Mouse (Mus musculus) forebrain, embryonic 11.5 days (tissue): Measurements from ENCODE around the gene Tbc1d16. TPM values are rescaled to one million over a fixed set of nuclear protein-coding genes. Genes with fewer than 3 reads are reported as not detected.

Source experiments
- ATAC-seq: fragments of 200-750 bp; cut with Nextera tagmentation; replicated peaks from 2 replicates; pipeline ENCODE4 v1.8.0; 2017; ENCODE audit warnings: moderate TSS enrichment; ENCODE audit not compliant: low FRiP score
- DNase-seq: peaks from one replicate; pipeline ENCODE4 v3.0.0-alpha.2; 2017; ENCODE audit warnings: low spot score
- H3K27ac ChIP-seq: fragments of 300-500 bp; sonication (generic); 2 replicates; pipeline ENCODE4 v1.5.1; 2014; ENCODE audit warnings: low read depth, low read length
- H3K27me3 ChIP-seq: fragments of 300-500 bp; sonication (generic); 2 replicates; pipeline ENCODE4 v1.6.1; 2014; ENCODE audit warnings: mild to moderate bottlenecking, low read length, mixed read lengths; ENCODE audit not compliant: control insufficient read depth, insufficient read depth
- H3K36me3 ChIP-seq: fragments of 300-500 bp; sonication (generic); 2 replicates; pipeline ENCODE4 v1.6.1; 2014; ENCODE audit warnings: mild to moderate bottlenecking, low read length, moderate library complexity, mixed read lengths; ENCODE audit not compliant: control insufficient read depth, insufficient read depth
- H3K4me1 ChIP-seq: fragments of 300-500 bp; sonication (generic); replicated peaks from 2 replicates; pipeline ENCODE4 v1.6.1; 2014; ENCODE audit warnings: low read length, mixed read lengths; ENCODE audit not compliant: control insufficient read depth, insufficient read depth
- H3K4me2 ChIP-seq: fragments of 300-500 bp; sonication (generic); 2 replicates; pipeline ENCODE4 v1.6.1; 2014; ENCODE audit warnings: low read depth, mild to moderate bottlenecking, low read length, moderate library complexity, mixed read lengths; ENCODE audit not compliant: severe bottlenecking
- H3K4me3 ChIP-seq: fragments of 300-500 bp; sonication (generic); 2 replicates; pipeline ENCODE4 v1.5.1; 2014; ENCODE audit warnings: low read depth, low read length
- H3K9ac ChIP-seq: fragments of 300-500 bp; sonication (generic); 2 replicates; pipeline ENCODE4 v1.6.1; 2014; ENCODE audit warnings: low read length
- H3K9me3 ChIP-seq: fragments of 300-500 bp; sonication (generic); 2 replicates; pipeline ENCODE4 v1.6.1; 2016; ENCODE audit warnings: low read length, mixed read lengths; ENCODE audit not compliant: control insufficient read depth
- WGBS: fragments of 180-500 bp; shearing (Covaris S2); extraction: QIAGEN DNeasy Blood & Tissue Kit; methylation state at CpG from one replicate; pipeline ENCODE4 v1.1.7; 2014; 5-methylcytosine and 5-hydroxymethylcytosine counted together
- polyA plus RNA-seq: library from polyadenylated mRNA; unstranded; fragments of >200 nt; fragmentation: Nextera tagmentation; extraction: Ambion mirVana; gene quantifications from 2 replicates; pipeline ENCODE4 v1.2.1, GENCODE M21; 2014

The Tbc1d16 gene
- polyA plus RNA-seq, 1 experiment from 2014 or later: 20.8 TPM

DNA sequence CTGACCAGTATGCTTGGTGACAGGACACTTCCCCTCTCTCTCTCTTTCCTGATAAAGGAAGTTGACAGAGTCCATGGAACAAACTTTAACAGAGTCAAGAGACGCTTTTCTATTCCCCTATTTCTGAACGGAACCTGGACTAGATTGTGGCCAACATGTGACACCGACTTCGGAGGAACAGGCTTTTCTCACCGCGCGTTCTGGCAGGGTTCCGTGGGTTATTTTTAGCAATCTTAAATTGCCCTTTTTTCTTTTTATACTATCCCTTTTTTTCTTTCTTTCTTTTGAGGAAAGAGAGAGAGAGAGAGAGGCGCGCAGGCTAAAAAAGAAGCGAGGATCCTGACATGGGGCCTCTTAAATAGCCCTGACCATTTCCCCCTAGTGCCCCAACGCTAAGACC is 708 bp downstream of the Tbc1d16 start:
- no peak overlapping the region for H3K27ac ChIP-seq
- H3K27me3 ChIP-seq: no peaks in the 10 kb centered on the region
- peaks cover 3% of the 10 kb centered on the region for H3K36me3 ChIP-seq
- peaks cover 18% of the 10 kb centered on the region; the same call in 1 of the 2 replicates for H3K4me1 ChIP-seq
- ATAC-seq: no peak
- no peaks in the 10 kb centered on the region for H3K9me3 ChIP-seq
- H3K4me2 ChIP-seq: peak overlapping the region; percentile 96
- peak overlapping the region; percentile 75 for H3K4me3 ChIP-seq
- peak overlapping the region; percentile 88 for H3K9ac ChIP-seq
- no peak for DNase-seq
- 9% methylated on average over 12 of the region's 12 CpGs for WGBS

DNA sequence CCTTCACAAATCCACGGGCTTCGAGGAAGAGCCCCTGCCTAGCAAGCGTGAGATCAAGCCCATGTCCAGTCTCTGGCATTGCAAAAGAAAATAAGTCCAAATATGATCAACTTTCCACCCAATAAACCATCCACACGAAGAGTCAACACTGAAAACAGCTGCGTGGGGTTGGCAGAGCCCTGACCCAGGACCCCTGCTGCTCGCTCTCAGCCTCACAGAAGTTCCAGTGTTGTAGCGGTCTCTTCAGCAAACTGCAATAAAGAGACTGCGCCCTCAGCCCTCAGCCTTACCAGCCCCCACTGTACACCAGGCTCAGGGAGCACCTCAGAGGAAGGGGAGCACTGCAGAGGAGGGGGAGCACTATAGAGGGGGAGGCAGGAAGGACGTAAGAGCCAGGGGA is 2.7 kb downstream of the Tbc1d16 start:
- no peak overlapping the region for H3K4me3 ChIP-seq
- no peaks in the 10 kb centered on the region for H3K9me3 ChIP-seq
- no peaks in the 10 kb centered on the region for H3K27me3 ChIP-seq
- no peak overlapping the region for H3K27ac ChIP-seq
- H3K4me2 ChIP-seq: no peak overlapping the region
- DNase-seq: no peak
- H3K4me1 ChIP-seq: peaks cover 18% of the 10 kb centered on the region; the same call in 1 of the 2 replicates
- 73% methylated on average over 9 of the region's 9 CpGs for WGBS
- ATAC-seq: no peak
- H3K36me3 ChIP-seq: no peaks in the 10 kb centered on the region; the same call in 1 of the 2 replicates
- H3K9ac ChIP-seq: no peak overlapping the region

DNA sequence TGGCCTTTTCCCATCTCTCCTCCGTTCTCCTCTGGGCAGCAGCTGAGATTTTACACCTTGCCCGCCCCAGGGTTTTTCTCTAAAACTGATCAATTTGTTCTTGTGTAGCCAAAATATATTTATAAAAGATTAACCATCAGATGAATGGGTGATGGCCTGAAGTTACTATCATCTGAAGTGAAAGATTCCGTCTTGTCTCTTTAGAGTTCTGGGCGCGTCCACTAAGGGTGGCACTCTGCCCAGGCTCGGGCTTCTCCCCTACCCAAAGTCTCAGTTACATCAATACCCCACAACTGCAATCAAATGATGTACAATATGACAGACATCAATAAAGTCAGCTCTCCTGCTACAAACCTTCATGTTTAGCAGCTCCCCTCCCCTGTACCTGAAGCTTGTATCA is 3.4 kb downstream of the Tbc1d16 start:
- H3K27me3 ChIP-seq: no peaks in the 10 kb centered on the region
- WGBS: 96% methylated on average over 6 of the region's 6 CpGs
- H3K36me3 ChIP-seq: no peaks in the 10 kb centered on the region; the same call in 1 of the 2 replicates
- H3K4me1 ChIP-seq: peaks cover 18% of the 10 kb centered on the region
- no peak overlapping the region for H3K27ac ChIP-seq
- H3K9ac ChIP-seq: no peak overlapping the region
- DNase-seq: no peak
- H3K4me2 ChIP-seq: no peak overlapping the region
- no peak for ATAC-seq
- H3K4me3 ChIP-seq: no peak overlapping the region
- no peaks in the 10 kb centered on the region for H3K9me3 ChIP-seq

DNA sequence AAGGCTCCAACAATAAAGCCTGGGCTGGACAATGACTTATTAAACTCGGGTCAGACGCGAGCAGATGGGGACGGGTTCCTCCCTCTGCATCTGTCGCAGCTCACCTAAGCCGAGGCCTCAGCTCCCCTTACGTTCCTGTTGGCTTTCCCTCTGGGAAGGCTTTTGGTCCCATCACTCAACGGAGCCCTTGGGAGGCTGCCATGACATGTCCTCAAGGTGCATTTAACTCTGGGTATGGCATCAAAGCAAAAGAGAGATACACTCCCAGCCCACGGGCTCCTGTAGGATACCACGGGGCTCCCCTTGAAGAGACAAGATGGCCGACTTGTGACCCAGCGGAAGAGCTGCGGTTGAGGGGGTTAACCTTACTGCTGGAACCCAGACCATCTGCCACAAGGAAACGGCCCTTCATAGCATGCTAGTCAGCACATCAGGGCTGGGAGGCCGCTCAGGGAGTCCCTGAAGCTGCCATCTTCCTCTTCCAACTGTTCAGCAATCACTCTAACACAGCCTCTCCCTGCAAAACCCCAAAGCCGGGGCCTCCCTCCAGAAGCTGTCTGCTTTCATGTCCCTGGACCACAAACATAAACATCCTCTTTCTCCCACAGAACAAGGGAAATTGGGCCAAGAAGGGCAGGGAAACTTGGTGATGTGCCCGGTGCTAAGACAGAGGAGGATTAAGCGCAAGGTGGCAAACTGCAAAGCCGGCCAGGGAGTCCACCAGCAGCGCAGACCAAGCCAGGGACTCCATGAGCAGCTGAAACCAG is 5.0 kb downstream of the Tbc1d16 start:
- no peak overlapping the region for H3K27ac ChIP-seq
- no peaks in the 10 kb centered on the region for H3K9me3 ChIP-seq
- peaks cover 20% of the 10 kb centered on the region for H3K4me1 ChIP-seq
- no peak overlapping the region; the same call in 1 of the 2 replicates for H3K9ac ChIP-seq
- DNase-seq: no peak
- no peak overlapping the region for H3K4me2 ChIP-seq
- no peak for ATAC-seq
- H3K27me3 ChIP-seq: no peaks in the 10 kb centered on the region
- H3K36me3 ChIP-seq: no peaks in the 10 kb centered on the region; the same call in 1 of the 2 replicates
- no peak overlapping the region for H3K4me3 ChIP-seq
- WGBS: 91% methylated on average over 20 of the region's 20 CpGs

GRCm38 (mm10) chr11:119221812-119222510 is 6.3 kb downstream of the Tbc1d16 start:
- DNase-seq (no peak), ATAC-seq (no peak)
- no peaks in the 10 kb centered on the region; the same call in 1 of the 2 replicates for H3K36me3 ChIP-seq
- no peak overlapping the region for H3K27ac ChIP-seq
- H3K4me2 ChIP-seq: no peak overlapping the region
- H3K9me3 ChIP-seq: no peaks in the 10 kb centered on the region
- no peak overlapping the region for H3K4me3 ChIP-seq
- no peaks in the 10 kb centered on the region for H3K27me3 ChIP-seq
- H3K9ac ChIP-seq: no peak overlapping the region
- WGBS: 49% methylated on average over 10 of the region's 11 CpGs
- peaks cover 17% of the 10 kb centered on the region for H3K4me1 ChIP-seq

DNA sequence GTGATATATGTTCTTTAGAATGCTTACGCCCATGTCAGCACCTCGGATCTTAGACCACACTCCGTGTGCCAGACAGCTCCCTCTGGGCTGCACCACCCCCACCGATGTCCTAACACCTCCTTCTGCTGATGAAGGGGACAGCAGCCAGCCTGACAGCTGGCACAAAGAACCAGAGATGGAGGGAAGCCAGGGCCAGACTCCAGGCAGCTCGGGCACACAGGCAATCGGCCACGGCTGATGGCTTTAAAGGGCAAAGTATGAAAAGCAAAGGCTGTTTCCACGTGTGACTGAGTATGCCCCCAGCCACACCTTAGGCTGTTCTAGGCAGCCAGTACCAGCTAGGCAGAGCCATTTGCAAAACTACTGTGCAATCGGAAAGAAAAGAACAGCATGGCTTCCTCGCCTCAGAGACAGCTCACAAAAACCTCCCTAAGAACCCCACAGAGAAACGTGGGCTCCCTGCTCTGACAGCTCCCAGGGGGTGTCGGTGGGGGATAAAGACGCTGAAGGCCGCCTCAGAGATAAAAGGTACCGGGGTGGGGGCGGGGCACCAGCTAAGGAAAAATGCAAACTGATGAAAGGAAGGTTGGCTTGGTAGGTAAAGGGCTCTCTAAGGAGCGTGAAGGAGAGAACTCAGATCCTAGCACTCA is 8.4 kb downstream of the Tbc1d16 start:
- H3K9me3 ChIP-seq: no peaks in the 10 kb centered on the region
- peaks cover 22% of the 10 kb centered on the region for H3K4me1 ChIP-seq
- ATAC-seq (no peak), DNase-seq (no peak)
- 0 out of 2 replicates have a peak overlapping the region, but pooled peaks have one; percentile 12 for H3K4me2 ChIP-seq
- no peaks in the 10 kb centered on the region; the same call in 1 of the 2 replicates for H3K36me3 ChIP-seq
- peak overlapping the region; percentile 59; the same call in 1 of the 2 replicates for H3K27ac ChIP-seq
- H3K4me3 ChIP-seq: no peak overlapping the region
- WGBS: 10% methylated on average over 17 of the region's 17 CpGs
- peak overlapping the region; percentile 17; the same call in 1 of the 2 replicates for H3K9ac ChIP-seq
- H3K27me3 ChIP-seq: no peaks in the 10 kb centered on the region

DNA sequence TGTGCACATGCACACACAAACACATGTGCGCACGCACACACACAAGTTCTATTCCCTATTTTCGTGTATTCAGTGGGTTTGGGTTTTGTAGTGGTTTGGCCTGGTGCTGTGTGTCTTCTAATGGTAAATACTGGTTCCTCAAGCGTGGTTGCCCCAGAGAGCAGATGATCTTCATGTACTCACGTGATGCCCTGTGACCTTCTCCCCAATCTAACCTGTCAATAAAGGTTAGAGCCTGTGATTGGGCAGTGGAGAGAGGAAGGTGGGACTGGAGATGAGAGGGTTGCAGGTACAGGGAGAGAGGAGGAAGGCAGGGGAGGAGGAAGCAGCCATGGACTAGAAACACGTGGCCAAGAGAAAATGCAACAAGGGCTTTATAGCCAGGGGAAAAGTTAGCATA is 10.4 kb downstream of the Tbc1d16 start:
- WGBS: 93% methylated on average over 6 of the region's 6 CpGs
- no peaks in the 10 kb centered on the region for H3K27me3 ChIP-seq
- H3K4me2 ChIP-seq: no peak overlapping the region
- DNase-seq (no peak), ATAC-seq (no peak)
- no peaks in the 10 kb centered on the region for H3K9me3 ChIP-seq
- no peak overlapping the region for H3K27ac ChIP-seq
- no peak overlapping the region for H3K4me3 ChIP-seq
- no peaks in the 10 kb centered on the region; the same call in 1 of the 2 replicates for H3K36me3 ChIP-seq
- H3K4me1 ChIP-seq: peaks cover 23% of the 10 kb centered on the region
- no peak overlapping the region for H3K9ac ChIP-seq

GRCm38 (mm10) chr11:119215905-119216507 is 12.3 kb downstream of the Tbc1d16 start:
- ATAC-seq (no peak), DNase-seq (no peak)
- peak overlapping the region; percentile 13; the same call in 1 of the 2 replicates for H3K4me2 ChIP-seq
- H3K4me3 ChIP-seq: no peak overlapping the region
- H3K27me3 ChIP-seq: no peaks in the 10 kb centered on the region
- H3K36me3 ChIP-seq: no peaks in the 10 kb centered on the region
- no peaks in the 10 kb centered on the region for H3K9me3 ChIP-seq
- peak overlapping the region; percentile 3 for H3K9ac ChIP-seq
- 61% methylated on average over 9 of the region's 9 CpGs for WGBS
- peaks cover 23% of the 10 kb centered on the region for H3K4me1 ChIP-seq
- H3K27ac ChIP-seq: peak overlapping the region; percentile 33
